Mouse (Mus musculus): ENCODE measurements around the gene Cwh43.

- TF ChIP-seq CTCF (IDR thresholded peaks at IDR 0.05; ENCODE audit: borderline replicate concordance, control insufficient read depth, extremely low read depth, insufficient read depth, low read length, poor library complexity) (no peak), POLR2A (IDR thresholded peaks at IDR 0.05; ENCODE audit: control insufficient read depth, extremely low read depth, insufficient read depth, low read length, poor library complexity) (no peak)
Observed at GRCm38 (mm10) chr5:73426824-73427223, 20.9 kb downstream of the Cwh43 start.
